Mouse (Mus musculus): ENCODE data around the gene Arhgdia. TPM values are rescaled to one million over a fixed set of nuclear protein-coding genes. Genes with fewer than 3 reads are reported as not detected.

The Arhgdia gene
- polyA plus RNA-seq, 1 experiment = 1,072 TPM

- peaks cover 49% of the 10 kb centered on the region for H3K36me3 ChIP-seq (ENCODE audit: control insufficient read depth, insufficient read depth)
- H3K79me3 ChIP-seq (ENCODE audit: low read depth) = peaks cover 40% of the 10 kb centered on the region
- H3K79me2 ChIP-seq (ENCODE audit: control insufficient read depth, insufficient read depth) = peaks cover 69% of the 10 kb centered on the region
- H3K27me3 ChIP-seq (ENCODE audit: control insufficient read depth, insufficient read depth, insufficient read length) = no peaks in the 10 kb centered on the region
- no peak for TF ChIP-seq USF1 (IDR thresholded peaks at IDR 0.05; ENCODE audit: low read depth)
- TF ChIP-seq CTCF (IDR thresholded peaks at IDR 0.05; ENCODE audit: control insufficient read depth, insufficient read depth, insufficient read length) = no peak
- TF ChIP-seq CEBPB (IDR thresholded peaks at IDR 0.05; ENCODE audit: low read depth) = no peak
- no peak for TF ChIP-seq MYOG (IDR thresholded peaks at IDR 0.05; ENCODE audit: control insufficient read depth, extremely low read depth, insufficient read length)
- TF ChIP-seq MYOD1 (IDR thresholded peaks at IDR 0.05; ENCODE audit: control insufficient read depth, insufficient read length, low read depth) = no peak
- no peak for TF ChIP-seq FOSL1 (IDR thresholded peaks at IDR 0.05; ENCODE audit: insufficient read depth, low read length, poor library complexity, severe bottlenecking)
- no peak for TF ChIP-seq MAX (IDR thresholded peaks at IDR 0.05)
- H3K4me3 ChIP-seq (ENCODE audit: insufficient read depth, poor library complexity, severe bottlenecking) = no peak overlapping the region
- H3ac ChIP-seq (ENCODE audit: control insufficient read depth, insufficient read length, low read depth) = no peak overlapping the region
These were observed 5.5 kb downstream of the Arhgdia start for GRCm38 (mm10) chr11:120575940-120576339.

GRCm38 (mm10) chr11:120575046-120575445 is 6.4 kb downstream of the Arhgdia start:
- no peaks in the 10 kb centered on the region for H3K27me3 ChIP-seq (ENCODE audit: control insufficient read depth, insufficient read depth, insufficient read length)
- peaks cover 39% of the 10 kb centered on the region for H3K79me3 ChIP-seq (ENCODE audit: low read depth)
- no peak overlapping the region for H3K4me3 ChIP-seq (ENCODE audit: insufficient read depth, poor library complexity, severe bottlenecking)
- H3K79me2 ChIP-seq (ENCODE audit: control insufficient read depth, insufficient read depth) = peaks cover 69% of the 10 kb centered on the region
- peaks cover 57% of the 10 kb centered on the region for H3K36me3 ChIP-seq (ENCODE audit: control insufficient read depth, insufficient read depth)
- TF ChIP-seq MAX (IDR thresholded peaks at IDR 0.05) = no peak
- TF ChIP-seq MYOG (IDR thresholded peaks at IDR 0.05; ENCODE audit: control insufficient read depth, extremely low read depth, insufficient read length) = no peak
- no peak for TF ChIP-seq CTCF (IDR thresholded peaks at IDR 0.05; ENCODE audit: control insufficient read depth, insufficient read depth, insufficient read length)
- TF ChIP-seq MYOD1 (IDR thresholded peaks at IDR 0.05; ENCODE audit: control insufficient read depth, insufficient read length, low read depth) = no peak
- no peak for TF ChIP-seq CEBPB (IDR thresholded peaks at IDR 0.05; ENCODE audit: low read depth)
- TF ChIP-seq FOSL1 (IDR thresholded peaks at IDR 0.05; ENCODE audit: insufficient read depth, low read length, poor library complexity, severe bottlenecking) = no peak
- TF ChIP-seq USF1 (IDR thresholded peaks at IDR 0.05; ENCODE audit: low read depth) = no peak
- H3ac ChIP-seq (ENCODE audit: control insufficient read depth, insufficient read length, low read depth) = no peak overlapping the region

GRCm38 (mm10) chr11:120574278-120574600 is 7.2 kb downstream of the Arhgdia start:
- Histone ChIP-seq H3K27me3 (ENCODE audit: control insufficient read depth, insufficient read depth, insufficient read length) (no peaks in the 10 kb centered on the region), H3K79me2 (ENCODE audit: control insufficient read depth, insufficient read depth) (peaks cover 66% of the 10 kb centered on the region), H3ac (ENCODE audit: control insufficient read depth, insufficient read length, low read depth) (peak overlapping the region; percentile 61), H3K36me3 (ENCODE audit: control insufficient read depth, insufficient read depth) (peaks cover 53% of the 10 kb centered on the region), H3K4me3 (ENCODE audit: insufficient read depth, poor library complexity, severe bottlenecking) (peak overlapping the region; percentile 89), H3K79me3 (ENCODE audit: low read depth) (peaks cover 35% of the 10 kb centered on the region)
- TF ChIP-seq USF1 (IDR thresholded peaks at IDR 0.05; ENCODE audit: low read depth) (no peak), CEBPB (IDR thresholded peaks at IDR 0.05; ENCODE audit: low read depth) (no peak), MYOG (IDR thresholded peaks at IDR 0.05; ENCODE audit: control insufficient read depth, extremely low read depth, insufficient read length) (no peak), FOSL1 (IDR thresholded peaks at IDR 0.05; ENCODE audit: insufficient read depth, low read length, poor library complexity, severe bottlenecking) (no peak), MYOD1 (IDR thresholded peaks at IDR 0.05; ENCODE audit: control insufficient read depth, insufficient read length, low read depth) (no peak), CTCF (IDR thresholded peaks at IDR 0.05; ENCODE audit: control insufficient read depth, insufficient read depth, insufficient read length) (no peak), MAX (IDR thresholded peaks at IDR 0.05) (no peak)

- peaks cover 49% of the 10 kb centered on the region for H3K36me3 ChIP-seq (ENCODE audit: control insufficient read depth, insufficient read depth)
- TF ChIP-seq MAX (IDR thresholded peaks at IDR 0.05) = no peak
- TF ChIP-seq USF1 (IDR thresholded peaks at IDR 0.05; ENCODE audit: low read depth) = no peak
- no peak for TF ChIP-seq CTCF (IDR thresholded peaks at IDR 0.05; ENCODE audit: control insufficient read depth, insufficient read depth, insufficient read length)
- TF ChIP-seq FOSL1 (IDR thresholded peaks at IDR 0.05; ENCODE audit: insufficient read depth, low read length, poor library complexity, severe bottlenecking) = no peak
These were observed 7.7 kb downstream of the Arhgdia start for GRCm38 (mm10) chr11:120573585-120574277.

GRCm38 (mm10) chr11:120572752-120573584 is 8.5 kb downstream of the Arhgdia start, which contains the start of gene P4hb:
Gene P4hb, minus strand, starts transcription at chr11:120573253.
- TF ChIP-seq FOSL1 (IDR thresholded peaks at IDR 0.05; ENCODE audit: insufficient read depth, low read length, poor library complexity, severe bottlenecking) (no peak), MAX (IDR thresholded peaks at IDR 0.05) (peak; percentile 92)
- Histone ChIP-seq H3K4me3 (ENCODE audit: insufficient read depth, poor library complexity, severe bottlenecking) (peak within 1 kb of the TSS; percentile 91), H3K79me3 (ENCODE audit: low read depth) (peaks cover 37% of the 10 kb centered on the region), H3K36me3 (ENCODE audit: control insufficient read depth, insufficient read depth) (peaks cover 49% of the 10 kb centered on the region), H3ac (ENCODE audit: control insufficient read depth, insufficient read length, low read depth) (peak within 1 kb of the TSS; percentile 94), H3K79me2 (ENCODE audit: control insufficient read depth, insufficient read depth) (peaks cover 63% of the 10 kb centered on the region), H3K27me3 (ENCODE audit: control insufficient read depth, insufficient read depth, insufficient read length) (no peaks in the 10 kb centered on the region)

More at GRCm38 (mm10) chr11:120573585-120574277, 7.7 kb downstream of the Arhgdia start:
- H3ac ChIP-seq (ENCODE audit: control insufficient read depth, insufficient read length, low read depth) = peak overlapping the region; percentile 94
- peak overlapping the region; percentile 89 for H3K4me3 ChIP-seq (ENCODE audit: insufficient read depth, poor library complexity, severe bottlenecking)
- H3K79me3 ChIP-seq (ENCODE audit: low read depth) = peaks cover 30% of the 10 kb centered on the region
- peaks cover 63% of the 10 kb centered on the region for H3K79me2 ChIP-seq (ENCODE audit: control insufficient read depth, insufficient read depth)
- H3K27me3 ChIP-seq (ENCODE audit: control insufficient read depth, insufficient read depth, insufficient read length) = no peaks in the 10 kb centered on the region

Data from C2C12 (cell line).